Mouse (Mus musculus): ENCODE data around the gene Gm49355. TPM values are rescaled to one million over a fixed set of nuclear protein-coding genes. Genes with fewer than 3 reads are reported as not detected.

Gm49355 gene
- polyA plus RNA-seq, 1 experiment from 2014 or later: not detected

Other genes with a start within 250 kb of the Gm49355 start
- 42.7 and 48.7 TPM in 2 replicates for gene 3830406C13Rik, start 197 bp downstream of the Gm49355 start, polyA plus RNA-seq (2014; fragmentation: Nextera tagmentation; extraction: Ambion mirVana)
- 0.51 TPM in 1 of 2 replicates, not detected in the other for gene Fezf2, start 64.2 kb downstream of the Gm49355 start, polyA plus RNA-seq (2014; fragmentation: Nextera tagmentation; extraction: Ambion mirVana)

All from embryonic facial prominence, embryonic 14.5 days (tissue).